Mouse (Mus musculus) MEL (cell line): Measurements from ENCODE around the gene Tmem52b.

Experiments
- CHD2 ChIP-seq: IDR thresholded peaks from 2 replicates; pipeline ENCODE4 v1.6.1; 2011; ENCODE audit warnings: low read length, improper control_type of control experiment
- CTCF ChIP-seq, 3 experiments: IDR thresholded peaks in 2 of 3; conservative IDR thresholded peaks in 1 of 3; 2 replicates each; pipeline ENCODE4 v1.5.1; 2011 to 2012; ENCODE audit warnings: low read length in 3 of 3, low read depth in 2 of 3, mild to moderate bottlenecking in 2 of 3, improper control_type of control experiment in 1 of 3, inconsistent platforms in 1 of 3, mixed read lengths in 1 of 3, moderate library complexity in 1 of 3; ENCODE audit not compliant: control insufficient read depth in 1 of 3, insufficient read depth in 1 of 3, poor library complexity in 1 of 3, severe bottlenecking in 1 of 3
- ETS1 ChIP-seq: IDR thresholded peaks from 2 replicates; pipeline ENCODE4 v1.6.1; 2012; ENCODE audit warnings: low read depth, mild to moderate bottlenecking, inconsistent platforms, low read length, improper control_type of control experiment, moderate library complexity
- MAZ ChIP-seq: IDR thresholded peaks from 2 replicates; pipeline ENCODE4 v1.6.1; 2012; ENCODE audit warnings: low read depth, mild to moderate bottlenecking, inconsistent platforms, low read length, improper control_type of control experiment
- MYB ChIP-seq: IDR thresholded peaks from 2 replicates; pipeline ENCODE4 v1.6.1; 2011; ENCODE audit warnings: mild to moderate bottlenecking, low read depth, low read length, improper control_type of control experiment
- NELFE ChIP-seq: IDR thresholded peaks from 2 replicates; pipeline ENCODE4 v1.6.1; 2011; ENCODE audit warnings: low read depth, low read length, improper control_type of control experiment
- RAD21 ChIP-seq: IDR thresholded peaks from 2 replicates; pipeline ENCODE4 v1.6.1; 2011; ENCODE audit warnings: mild to moderate bottlenecking, low read depth, low read length, improper control_type of control experiment
- TBP ChIP-seq: IDR thresholded peaks from 2 replicates; pipeline ENCODE4 v1.8.0; 2011; ENCODE audit warnings: low read depth, low read length, improper control_type of control experiment
- USF1 ChIP-seq: IDR thresholded peaks from 2 replicates; pipeline ENCODE4 v1.6.1; 2014; ENCODE audit warnings: low read depth, mild to moderate bottlenecking, inconsistent platforms, low read length, improper control_type of control experiment, moderate library complexity
- ZC3H11A ChIP-seq: IDR thresholded peaks from 2 replicates; pipeline ENCODE4 v1.6.1; 2012; ENCODE audit warnings: low read depth, mild to moderate bottlenecking, inconsistent platforms, low read length, improper control_type of control experiment
- ZMIZ1 ChIP-seq: IDR thresholded peaks from 2 replicates; pipeline ENCODE4 v1.6.1; 2012; ENCODE audit warnings: low read depth, mild to moderate bottlenecking, inconsistent platforms, low read length, improper control_type of control experiment, moderate library complexity

DNA sequence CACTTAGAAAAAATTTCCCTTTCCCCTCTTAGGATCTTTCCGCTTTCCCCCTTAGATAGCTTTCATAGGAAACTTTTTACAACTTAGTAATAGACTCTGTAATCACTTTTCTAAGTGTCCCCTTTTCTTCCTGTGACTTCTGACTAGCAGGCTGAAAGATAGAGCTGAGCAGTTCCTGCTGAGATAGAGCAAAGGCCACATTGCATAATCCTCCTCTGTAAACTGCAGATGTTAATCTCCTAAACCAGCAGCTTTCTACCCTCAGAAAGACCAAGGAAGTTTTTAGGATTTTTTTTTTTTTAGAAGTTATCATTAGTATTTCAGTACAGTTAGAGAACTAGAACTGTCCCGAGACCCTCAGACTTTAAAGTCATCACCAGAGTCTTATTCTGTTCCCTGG lies 8.9 kb upstream of the Tmem52b start:
- TF ChIP-seq MAZ (no peak), NELFE (no peak), CHD2 (no peak), RAD21 (no peak), USF1 (no peak), ETS1 (no peak), MYB (no peak), TBP (no peak), ZC3H11A (no peak), CTCF (IDR thresholded peaks at IDR 0.05 in 2 of 3, conservative IDR thresholded peaks at IDR 0.05 in 1 of 3; ENCODE audit: control insufficient read depth in 1 of 3, insufficient read depth in 1 of 3, low read depth in 2 of 3, low read length in 3 of 3, poor library complexity in 1 of 3, severe bottlenecking in 1 of 3) (no peak), ZMIZ1 (no peak)
